Mouse (Mus musculus) c-Kit-positive CD71-positive TER-119-negative erythroid progenitor cells, embryonic 14.5 days (primary cell): ENCODE measurements around the gene Adap2.
"Not testable (repeated sequence)": the region's sequence is repeated elsewhere in the genome, so short reads cannot be mapped to it uniquely, and the experiment has no call there.

Source experiments
- DNase-seq: peaks from one replicate; pipeline ENCODE4 v3.0.0-alpha.2; 2013; ENCODE audit warnings: low read depth

Adap2 gene

GRCm38 (mm10) chr11:80159018-80159417, 5.1 kb downstream of the Adap2 start:
- DNase-seq, result no peak

- no peak for DNase-seq
These were observed 7.1 kb downstream of the Adap2 start for GRCm38 (mm10) chr11:80161041-80161440.

- DNase-seq, result no peak
These were observed 9.6 kb downstream of the Adap2 start for GRCm38 (mm10) chr11:80163362-80164116.

GRCm38 (mm10) chr11:80164224-80164623, 10.3 kb downstream of the Adap2 start:
- DNase-seq, result no peak

- DNase-seq, result no peak
These were observed 14.2 kb downstream of the Adap2 start for GRCm38 (mm10) chr11:80168121-80168520.

GRCm38 (mm10) chr11:80168611-80169249, 14.8 kb downstream of the Adap2 start:
- no peak for DNase-seq

- no peak for DNase-seq
These were observed 15.7 kb downstream of the Adap2 start for GRCm38 (mm10) chr11:80169629-80170028.

GRCm38 (mm10) chr11:80170351-80170750, 16.4 kb downstream of the Adap2 start:
- no peak for DNase-seq

- no peak for DNase-seq
These were observed 18.0 kb downstream of the Adap2 start for GRCm38 (mm10) chr11:80171884-80172283.

- no peak for DNase-seq
These were observed 20.2 kb downstream of the Adap2 start for GRCm38 (mm10) chr11:80173963-80174670.

- no peak for DNase-seq
These were observed 23.3 kb downstream of the Adap2 start for GRCm38 (mm10) chr11:80176911-80177895.

- no peak for DNase-seq
These were observed 24.4 kb downstream of the Adap2 start for GRCm38 (mm10) chr11:80178316-80178715.

GRCm38 (mm10) chr11:80181021-80181749, 27.3 kb downstream of the Adap2 start:
- no peak for DNase-seq

- DNase-seq, result not testable (repeated sequence)
These were observed 29.3 kb downstream of the Adap2 start for GRCm38 (mm10) chr11:80183054-80183704.

GRCm38 (mm10) chr11:80183705-80184255, 29.9 kb downstream of the Adap2 start, which contains the start of gene Rnf135:
TSS of gene Rnf135 (plus strand) at chr11:80183851.
- peak; percentile 75 for DNase-seq

- DNase-seq, result no peak
These were observed 30.7 kb downstream of the Adap2 start for GRCm38 (mm10) chr11:80184531-80185071.

- DNase-seq, result not testable (repeated sequence)
These were observed 31.6 kb downstream of the Adap2 start for GRCm38 (mm10) chr11:80185441-80185976.

- no peak for DNase-seq
These were observed 36.4 kb downstream of the Adap2 start for GRCm38 (mm10) chr11:80190280-80190679.

GRCm38 (mm10) chr11:80193827-80194226, 39.9 kb downstream of the Adap2 start:
- no peak for DNase-seq
